Mouse (Mus musculus) embryo, embryonic 10.5 days (tissue): Measurements from ENCODE around the gene Fbxw21.
A peak's percentile ranks its signal among the peaks of the same experiment; 100 is the strongest.
"Not testable (repeated sequence)": the region's sequence is repeated elsewhere in the genome, so short reads cannot be mapped to it uniquely, and the experiment has no call there.

Experiments used
- DNase-seq: peaks from one replicate; pipeline ENCODE4 v3.0.0-alpha.2; 2015; ENCODE audit warnings: low spot score

The Fbxw21 gene

GRCm38 (mm10) chr9:109161941-109162340 lies at the start of gene Fbxw21:
Gene Fbxw21, minus strand, starts transcription at chr9:109162041.
- DNase-seq = no peak

- DNase-seq = not testable (repeated sequence)
These were observed 39.5 kb upstream of the Fbxw21 start for GRCm38 (mm10) chr9:109201347-109201746.

GRCm38 (mm10) chr9:109200349-109200748 lies 38.5 kb upstream of the Fbxw21 start:
- no peak for DNase-seq

- DNase-seq = no peak
These were observed 37.5 kb upstream of the Fbxw21 start for GRCm38 (mm10) chr9:109199353-109199752.

GRCm38 (mm10) chr9:109195875-109196274 lies 34.0 kb upstream of the Fbxw21 start, which contains the start of gene Fbxw13:
Gene Fbxw13, minus strand, starts transcription at chr9:109195975.
- DNase-seq = not testable (repeated sequence)

GRCm38 (mm10) chr9:109177208-109177607 lies 15.4 kb upstream of the Fbxw21 start:
- no peak for DNase-seq

- no peak for DNase-seq
These were observed 14.5 kb upstream of the Fbxw21 start for GRCm38 (mm10) chr9:109176301-109176700.

GRCm38 (mm10) chr9:109167316-109167715 lies 5.5 kb upstream of the Fbxw21 start:
- DNase-seq = no peak

- not testable (repeated sequence) for DNase-seq
These were observed 21.4 kb downstream of the Fbxw21 start for GRCm38 (mm10) chr9:109140414-109140813.

GRCm38 (mm10) chr9:109130076-109130475 lies 31.8 kb downstream of the Fbxw21 start:
- no peak for DNase-seq

- peak; percentile 53 for DNase-seq
These were observed 33.6 kb downstream of the Fbxw21 start for GRCm38 (mm10) chr9:109128211-109128610.

GRCm38 (mm10) chr9:109127076-109127475 lies 34.8 kb downstream of the Fbxw21 start:
- DNase-seq = no peak

GRCm38 (mm10) chr9:109125481-109125880 lies 36.4 kb downstream of the Fbxw21 start:
- DNase-seq = no peak

- DNase-seq = no peak
These were observed 36.8 kb downstream of the Fbxw21 start for GRCm38 (mm10) chr9:109125043-109125442.

GRCm38 (mm10) chr9:109124164-109124563 lies 37.7 kb downstream of the Fbxw21 start:
- DNase-seq = no peak

GRCm38 (mm10) chr9:109123266-109123665 lies 38.6 kb downstream of the Fbxw21 start:
- DNase-seq = no peak

GRCm38 (mm10) chr9:109122553-109123085 lies 39.2 kb downstream of the Fbxw21 start:
- peak; percentile 76 for DNase-seq

- DNase-seq = no peak
These were observed 40.9 kb downstream of the Fbxw21 start for GRCm38 (mm10) chr9:109120956-109121355.

- DNase-seq = no peak
These were observed 42.3 kb downstream of the Fbxw21 start for GRCm38 (mm10) chr9:109119571-109119970.

GRCm38 (mm10) chr9:109118106-109118505 lies 43.7 kb downstream of the Fbxw21 start:
- no peak for DNase-seq

- DNase-seq = no peak
These were observed 45.6 kb downstream of the Fbxw21 start for GRCm38 (mm10) chr9:109116205-109116604.

- no peak for DNase-seq
These were observed 47.0 kb downstream of the Fbxw21 start for GRCm38 (mm10) chr9:109114871-109115270.

- DNase-seq = no peak
These were observed 47.6 kb downstream of the Fbxw21 start for GRCm38 (mm10) chr9:109114276-109114675.

- DNase-seq = no peak
These were observed 48.5 kb downstream of the Fbxw21 start for GRCm38 (mm10) chr9:109113331-109113730.
